Mouse (Mus musculus): ENCODE measurements around the gene Bud23.

GRCm38 (mm10) chr5:135076931-135077505, 12.3 kb upstream of the Bud23 start:
- TF ChIP-seq CTCF (IDR thresholded peaks at IDR 0.05; ENCODE audit: borderline replicate concordance, control insufficient read depth, extremely low read depth, insufficient read depth, low read length, poor library complexity) (no peak), POLR2A (IDR thresholded peaks at IDR 0.05; ENCODE audit: control insufficient read depth, extremely low read depth, insufficient read depth, low read length, poor library complexity) (no peak)
